Mouse (Mus musculus) forebrain, embryonic 13.5 days (tissue): ENCODE measurements around the gene Pi4k2a. TPM values are rescaled to one million over a fixed set of nuclear protein-coding genes. Genes with fewer than 3 reads are reported as not detected.

Experiments used
- ATAC-seq: fragments of 200-750 bp; cut with Nextera tagmentation; 2 replicates; pipeline ENCODE4 v1.8.0; 2017
- H3K27ac ChIP-seq: fragments of 300-500 bp; sonication (generic); 2 replicates; pipeline ENCODE4 v1.5.1; 2015; ENCODE audit warnings: inconsistent platforms, mild to moderate bottlenecking, moderate library complexity
- H3K27me3 ChIP-seq: fragments of 300-500 bp; sonication (generic); 2 replicates; pipeline ENCODE4 v1.6.1; 2015; ENCODE audit warnings: mild to moderate bottlenecking, inconsistent platforms
- H3K36me3 ChIP-seq: fragments of 300-500 bp; sonication (generic); 2 replicates; pipeline ENCODE4 v1.6.1; 2015; ENCODE audit warnings: mild to moderate bottlenecking, inconsistent platforms; ENCODE audit not compliant: poor library complexity, severe bottlenecking
- H3K4me1 ChIP-seq: fragments of 300-500 bp; sonication (generic); 2 replicates; pipeline ENCODE4 v1.6.1; 2015; ENCODE audit warnings: inconsistent platforms
- H3K4me2 ChIP-seq: fragments of 300-500 bp; sonication (generic); 2 replicates; pipeline ENCODE4 v1.6.1; 2015; ENCODE audit warnings: inconsistent platforms, mild to moderate bottlenecking, moderate library complexity
- H3K4me3 ChIP-seq: fragments of 300-500 bp; sonication (generic); 2 replicates; pipeline ENCODE4 v1.5.1; 2015; ENCODE audit warnings: mild to moderate bottlenecking, inconsistent platforms
- H3K9ac ChIP-seq: fragments of 300-500 bp; sonication (generic); 2 replicates; pipeline ENCODE4 v1.6.1; 2015; ENCODE audit warnings: mild to moderate bottlenecking, inconsistent platforms
- H3K9me3 ChIP-seq: fragments of 300-500 bp; sonication (generic); replicated peaks from 2 replicates; pipeline ENCODE4 v1.6.1; 2016; ENCODE audit warnings: inconsistent platforms
- WGBS: fragments of 180-500 bp; shearing (Covaris S2); methylation state at CpG from one replicate; pipeline ENCODE4 v1.1.7; 2015; 5-methylcytosine and 5-hydroxymethylcytosine counted together
- polyA plus RNA-seq: library from polyadenylated mRNA; unstranded; fragments of >200 nt; fragmentation: Nextera tagmentation; extraction: Ambion mirVana; gene quantifications from 2 replicates; pipeline ENCODE4 v1.2.1, GENCODE M21; 2015

Pi4k2a gene
- polyA plus RNA-seq, 1 experiment from 2014 or later = 21.7 TPM

GRCm38 (mm10) chr19:42085690-42086089 lies 4.6 kb upstream of the Pi4k2a start:
- Histone ChIP-seq H3K4me2 (peak overlapping the region; percentile 93), H3K4me1 (peaks cover 19% of the 10 kb centered on the region)
- 6% methylated on average over 10 of the region's 10 CpGs for WGBS

GRCm38 (mm10) chr19:42086166-42086565 lies 4.1 kb upstream of the Pi4k2a start, which contains the start of gene Morn4:
Morn4 (minus strand) TSS chr19:42086357.
- peak within 1 kb of the TSS; percentile 85 for H3K9ac ChIP-seq
- ATAC-seq = peak; percentile 87

More at GRCm38 (mm10) chr19:42085690-42086089, 4.6 kb upstream of the Pi4k2a start:
- Histone ChIP-seq H3K27me3 (no peaks in the 10 kb centered on the region), H3K9ac (peak overlapping the region; percentile 85), H3K9me3 (no peaks in the 10 kb centered on the region), H3K4me3 (peak overlapping the region; percentile 89), H3K36me3 (no peaks in the 10 kb centered on the region), H3K27ac (peak overlapping the region; percentile 53)
- ATAC-seq = no peak; the same call in 1 of the 2 replicates

GRCm38 (mm10) chr19:42089103-42089747 lies 1.0 kb upstream of the Pi4k2a start:
- Histone ChIP-seq H3K27me3 (no peaks in the 10 kb centered on the region), H3K27ac (peak overlapping the region; percentile 52), H3K36me3 (0 out of 2 replicates have a peak, but pooled peaks cover 8% of the 10 kb centered on the region), H3K4me1 (peaks cover 37% of the 10 kb centered on the region), H3K4me2 (peak overlapping the region; percentile 64), H3K9me3 (no peaks in the 10 kb centered on the region), H3K4me3 (peak overlapping the region; percentile 94), H3K9ac (peak overlapping the region; percentile 40; the same call in 1 of the 2 replicates)
- no peak for ATAC-seq
- WGBS = 22% methylated on average over 14 of the region's 14 CpGs

More at GRCm38 (mm10) chr19:42086166-42086565, 4.1 kb upstream of the Pi4k2a start, which contains the start of gene Morn4:
- no peaks in the 10 kb centered on the region for H3K36me3 ChIP-seq
- H3K9me3 ChIP-seq = no peaks in the 10 kb centered on the region
- H3K4me3 ChIP-seq = peak within 1 kb of the TSS; percentile 89
- H3K4me1 ChIP-seq = peaks cover 22% of the 10 kb centered on the region
- no peaks in the 10 kb centered on the region for H3K27me3 ChIP-seq
- 0% methylated on average over 21 of the region's 21 CpGs for WGBS
- peak within 1 kb of the TSS; percentile 93 for H3K4me2 ChIP-seq
- peak within 1 kb of the TSS; percentile 66 for H3K27ac ChIP-seq

GRCm38 (mm10) chr19:42090637-42091141 lies 419 bp downstream of the Pi4k2a start:
- Histone ChIP-seq H3K27me3 (no peaks in the 10 kb centered on the region), H3K9ac (peak overlapping the region; percentile 94), H3K27ac (peak overlapping the region; percentile 83), H3K36me3 (0 out of 2 replicates have a peak, but pooled peaks cover 8% of the 10 kb centered on the region), H3K4me3 (peak overlapping the region; percentile 94), H3K9me3 (no peaks in the 10 kb centered on the region), H3K4me2 (peak overlapping the region; percentile 91), H3K4me1 (peaks cover 33% of the 10 kb centered on the region)
- under 1% methylated on average over 50 of the region's 52 CpGs for WGBS
- ATAC-seq = peak; percentile 72

- no peak overlapping the region for H3K27ac ChIP-seq
- peaks cover 35% of the 10 kb centered on the region for H3K36me3 ChIP-seq
- no peak for ATAC-seq
- no peak overlapping the region for H3K9ac ChIP-seq
- H3K4me1 ChIP-seq = no peaks in the 10 kb centered on the region
- H3K9me3 ChIP-seq = no peaks in the 10 kb centered on the region
- no peak overlapping the region for H3K4me3 ChIP-seq
- WGBS = 96% methylated on average over 3 of the region's 3 CpGs
- no peaks in the 10 kb centered on the region for H3K27me3 ChIP-seq
- no peak overlapping the region for H3K4me2 ChIP-seq
Observed at GRCm38 (mm10) chr19:42099406-42099805, 9.1 kb downstream of the Pi4k2a start.

GRCm38 (mm10) chr19:42104681-42105080 lies 14.4 kb downstream of the Pi4k2a start:
- no peak for ATAC-seq
- H3K36me3 ChIP-seq = peaks cover 56% of the 10 kb centered on the region
- no peaks in the 10 kb centered on the region for H3K4me1 ChIP-seq
- no peaks in the 10 kb centered on the region for H3K27me3 ChIP-seq
- H3K9ac ChIP-seq = no peak overlapping the region
- no peaks in the 10 kb centered on the region for H3K9me3 ChIP-seq
- no peak overlapping the region for H3K4me3 ChIP-seq
- no peak overlapping the region for H3K4me2 ChIP-seq
- WGBS = 94% methylated on average over 9 of the region's 9 CpGs
- H3K27ac ChIP-seq = no peak overlapping the region

- Histone ChIP-seq H3K9me3 (no peaks in the 10 kb centered on the region), H3K27me3 (no peaks in the 10 kb centered on the region), H3K36me3 (peaks cover 68% of the 10 kb centered on the region), H3K4me1 (no peaks in the 10 kb centered on the region), H3K27ac (no peak overlapping the region), H3K4me3 (no peak overlapping the region), H3K4me2 (no peak overlapping the region), H3K9ac (no peak overlapping the region)
- no peak for ATAC-seq
- WGBS = 89% methylated on average over 4 of the region's 4 CpGs
Observed at GRCm38 (mm10) chr19:42115783-42116335, 25.6 kb downstream of the Pi4k2a start.

GRCm38 (mm10) chr19:42118142-42118541 lies 27.9 kb downstream of the Pi4k2a start:
- no peaks in the 10 kb centered on the region for H3K27me3 ChIP-seq
- peaks cover 81% of the 10 kb centered on the region for H3K36me3 ChIP-seq
- 92% methylated on average over 9 of the region's 9 CpGs for WGBS

GRCm38 (mm10) chr19:42118596-42118995 lies 28.3 kb downstream of the Pi4k2a start:
- H3K27ac ChIP-seq = no peak overlapping the region
- H3K4me3 ChIP-seq = no peak overlapping the region
- no peak for ATAC-seq
- no peaks in the 10 kb centered on the region for H3K27me3 ChIP-seq
- 88% methylated on average over 5 of the region's 5 CpGs for WGBS
- H3K36me3 ChIP-seq = peaks cover 81% of the 10 kb centered on the region
- H3K4me2 ChIP-seq = no peak overlapping the region
- no peaks in the 10 kb centered on the region for H3K4me1 ChIP-seq
- no peak overlapping the region for H3K9ac ChIP-seq
- no peaks in the 10 kb centered on the region for H3K9me3 ChIP-seq

More at GRCm38 (mm10) chr19:42118142-42118541, 27.9 kb downstream of the Pi4k2a start:
- Histone ChIP-seq H3K4me1 (no peaks in the 10 kb centered on the region), H3K27ac (no peak overlapping the region), H3K9ac (no peak overlapping the region), H3K4me2 (no peak overlapping the region), H3K9me3 (no peaks in the 10 kb centered on the region), H3K4me3 (no peak overlapping the region)
- ATAC-seq = no peak

- Histone ChIP-seq H3K27me3 (no peaks in the 10 kb centered on the region), H3K4me2 (no peak overlapping the region), H3K4me3 (no peak overlapping the region), H3K27ac (no peak overlapping the region), H3K36me3 (peaks cover 81% of the 10 kb centered on the region), H3K4me1 (no peaks in the 10 kb centered on the region), H3K9me3 (no peaks in the 10 kb centered on the region), H3K9ac (no peak overlapping the region)
- ATAC-seq = no peak
- 96% methylated on average over 8 of the region's 8 CpGs for WGBS
Observed at GRCm38 (mm10) chr19:42120451-42120850, 30.2 kb downstream of the Pi4k2a start.

GRCm38 (mm10) chr19:42124684-42125083 lies 34.4 kb downstream of the Pi4k2a start:
- no peak overlapping the region for H3K9ac ChIP-seq
- H3K36me3 ChIP-seq = peaks cover 51% of the 10 kb centered on the region
- H3K27me3 ChIP-seq = peaks cover 8% of the 10 kb centered on the region; the same call in 1 of the 2 replicates
- ATAC-seq = no peak
- peaks cover 16% of the 10 kb centered on the region for H3K4me1 ChIP-seq
- 84% methylated on average over 13 of the region's 13 CpGs for WGBS
- no peak overlapping the region for H3K4me3 ChIP-seq
- no peak overlapping the region for H3K27ac ChIP-seq
- no peak overlapping the region for H3K4me2 ChIP-seq
- H3K9me3 ChIP-seq = no peaks in the 10 kb centered on the region

GRCm38 (mm10) chr19:42125501-42126218 lies 35.4 kb downstream of the Pi4k2a start:
- no peak for ATAC-seq
- H3K4me2 ChIP-seq = no peak overlapping the region
- H3K36me3 ChIP-seq = peaks cover 41% of the 10 kb centered on the region
- WGBS = 67% methylated on average over 11 of the region's 11 CpGs
- H3K27ac ChIP-seq = no peak overlapping the region
- peaks cover 8% of the 10 kb centered on the region; the same call in 1 of the 2 replicates for H3K27me3 ChIP-seq
- no peak overlapping the region for H3K9ac ChIP-seq
- H3K9me3 ChIP-seq = no peaks in the 10 kb centered on the region
- H3K4me1 ChIP-seq = peaks cover 24% of the 10 kb centered on the region
- no peak overlapping the region for H3K4me3 ChIP-seq
